Mouse (Mus musculus) spleen, postnatal 10 days (tissue): ENCODE measurements at regions not wholly inside any gene's neighbourhood (a gene's known extent, or its start where the extent isn't known, plus 50 kb on each side); places are given as distances from the start of the nearest gene placed in this dataset.

ENCODE experiments used
- DNase-seq, 2 experiments: peaks; one replicate each; pipeline ENCODE4 v3.0.0; 2021 to 2022; ENCODE audit warnings: low spot score in 2 of 2

GRCm38 (mm10) chr10:72551561-72551960, 103.1 kb upstream of the Zwint start:
- DNase-seq = no peak

GRCm38 (mm10) chr10:72573991-72574652, 80.5 kb upstream of the Zwint start:
- DNase-seq = no peak

GRCm38 (mm10) chr10:72577713-72578112, 76.9 kb upstream of the Zwint start:
- DNase-seq = no peak

- no peak for DNase-seq
Observed at GRCm38 (mm10) chr10:72578501-72578900, 76.1 kb upstream of the Zwint start.

- DNase-seq = no peak
Observed at GRCm38 (mm10) chr10:72581311-72581710, 73.3 kb upstream of the Zwint start.

- no peak for DNase-seq
Observed at GRCm38 (mm10) chr10:72588561-72588960, 66.1 kb upstream of the Zwint start.

GRCm38 (mm10) chr10:72593049-72593448, 61.6 kb upstream of the Zwint start:
- no peak for DNase-seq
